Mouse (Mus musculus) midbrain, embryonic 10.5 days (tissue): Measurements from ENCODE around the gene Nmnat3. TPM values are rescaled to one million over a fixed set of nuclear protein-coding genes. Genes with fewer than 3 reads are reported as not detected.
"Not testable (repeated sequence)": the region's sequence is repeated elsewhere in the genome, so short reads cannot be mapped to it uniquely, and the experiment has no call there.

Experiments used
- DNase-seq: peaks from one replicate; pipeline ENCODE4 v3.0.0-alpha.2; 2017; ENCODE audit warnings: low spot score
- H3K27ac ChIP-seq: fragments of 300-500 bp; sonication (generic); replicated peaks from 2 replicates; pipeline ENCODE4 v1.5.1; 2016; ENCODE audit warnings: mild to moderate bottlenecking
- H3K27me3 ChIP-seq: fragments of 300-500 bp; sonication (generic); 2 replicates; pipeline ENCODE4 v1.6.1; 2016; ENCODE audit warnings: low read depth, mild to moderate bottlenecking; ENCODE audit not compliant: poor library complexity, severe bottlenecking
- H3K36me3 ChIP-seq: fragments of 300-500 bp; sonication (generic); 2 replicates; pipeline ENCODE4 v1.6.1; 2016; ENCODE audit warnings: mild to moderate bottlenecking, moderate library complexity
- H3K4me1 ChIP-seq: fragments of 300-500 bp; sonication (generic); 2 replicates; pipeline ENCODE4 v1.6.1; 2016
- H3K4me3 ChIP-seq: fragments of 300-500 bp; sonication (generic); 2 replicates; pipeline ENCODE4 v1.5.1; 2016; ENCODE audit warnings: mild to moderate bottlenecking, moderate library complexity
- H3K9me3 ChIP-seq: fragments of 300-500 bp; sonication (generic); replicated peaks from 2 replicates; pipeline ENCODE4 v1.6.1; 2016; ENCODE audit warnings: mild to moderate bottlenecking
- WGBS: fragments of 180-500 bp; shearing (Covaris S2); methylation state at CpG from one replicate; pipeline ENCODE4 v1.1.7; 2016; 5-methylcytosine and 5-hydroxymethylcytosine counted together
- polyA plus RNA-seq: library from polyadenylated mRNA; unstranded; fragments of >200 nt; fragmentation: Nextera tagmentation; extraction: Ambion mirVana; gene quantifications from 2 replicates; pipeline ENCODE4 v1.2.1, GENCODE M21; 2016

Nmnat3 gene
- 2.6 and 3.4 TPM in 2 replicates for polyA plus RNA-seq

DNA sequence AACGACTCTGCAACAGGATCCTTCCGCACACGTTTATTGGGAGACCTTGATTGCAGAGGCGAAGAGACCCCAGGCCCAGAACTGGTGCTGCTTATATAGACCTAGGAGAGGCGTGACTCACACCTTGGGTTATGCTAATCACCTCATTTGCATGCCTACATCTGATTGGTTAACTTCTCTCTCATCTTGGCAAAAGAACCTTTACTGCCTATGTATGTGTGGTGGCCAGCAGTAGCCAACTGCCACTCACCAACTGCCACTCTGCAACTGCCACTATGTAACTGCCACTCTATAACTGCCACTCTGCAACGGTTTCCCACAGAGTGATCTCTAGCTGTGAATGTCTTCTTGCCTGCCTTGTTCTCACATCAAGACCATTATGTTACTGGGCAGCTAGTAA is at the start of gene Nmnat3:
Gene Nmnat3, plus strand, starts transcription at position 301 of the 400 bp plus-strand sequence.
- DNase-seq = not testable (repeated sequence)

GRCm38 (mm10) chr9:98243481-98243880 is 43.8 kb upstream of the Nmnat3 start:
- Histone ChIP-seq H3K9me3 (no peaks in the 10 kb centered on the region), H3K27ac (no peak overlapping the region), H3K27me3 (no peaks in the 10 kb centered on the region), H3K4me1 (no peaks in the 10 kb centered on the region), H3K4me3 (no peak overlapping the region), H3K36me3 (no peaks in the 10 kb centered on the region)
- WGBS = 96% methylated on average over 2 of the region's 2 CpGs
- DNase-seq = no peak

More for the DNA sequence above, at the start of gene Nmnat3:
- not testable (repeated sequence) for H3K27me3 ChIP-seq, H3K27ac ChIP-seq, H3K4me3 ChIP-seq, H3K9me3 ChIP-seq, H3K36me3 ChIP-seq, H3K4me1 ChIP-seq
- 82% methylated on average over 6 of the region's 6 CpGs for WGBS

- peak; percentile 38 for DNase-seq
- no peak overlapping the region for H3K27ac ChIP-seq
- H3K4me1 ChIP-seq = no peaks in the 10 kb centered on the region
- no peaks in the 10 kb centered on the region for H3K36me3 ChIP-seq
- H3K4me3 ChIP-seq = no peak overlapping the region
- WGBS = 60% methylated on average over 2 of the region's 2 CpGs
- H3K9me3 ChIP-seq = no peaks in the 10 kb centered on the region
- H3K27me3 ChIP-seq = no peaks in the 10 kb centered on the region
Measured at GRCm38 (mm10) chr9:98244223-98244622, 43.0 kb upstream of the Nmnat3 start.

GRCm38 (mm10) chr9:98245226-98245625 is 42.0 kb upstream of the Nmnat3 start:
- H3K9me3 ChIP-seq = no peaks in the 10 kb centered on the region
- no peaks in the 10 kb centered on the region for H3K27me3 ChIP-seq
- no peaks in the 10 kb centered on the region for H3K36me3 ChIP-seq
- H3K4me3 ChIP-seq = no peak overlapping the region
- no peak for DNase-seq
- H3K4me1 ChIP-seq = no peaks in the 10 kb centered on the region
- no peak overlapping the region for H3K27ac ChIP-seq
- 86% methylated on average over 2 of the region's 2 CpGs for WGBS

GRCm38 (mm10) chr9:98246351-98246750 is 40.9 kb upstream of the Nmnat3 start:
- Histone ChIP-seq H3K4me3 (no peak overlapping the region), H3K27ac (no peak overlapping the region), H3K36me3 (no peaks in the 10 kb centered on the region), H3K4me1 (no peaks in the 10 kb centered on the region), H3K9me3 (no peaks in the 10 kb centered on the region), H3K27me3 (no peaks in the 10 kb centered on the region)
- no peak for DNase-seq
- WGBS = 86% methylated on average over 1 of the region's 1 CpGs

- no peaks in the 10 kb centered on the region for H3K27me3 ChIP-seq
- H3K9me3 ChIP-seq = no peaks in the 10 kb centered on the region
- WGBS = 89% methylated on average over 8 of the region's 8 CpGs
- DNase-seq = no peak
- H3K36me3 ChIP-seq = no peaks in the 10 kb centered on the region
- H3K4me1 ChIP-seq = peaks cover 5% of the 10 kb centered on the region
- no peak overlapping the region for H3K4me3 ChIP-seq
- no peak overlapping the region for H3K27ac ChIP-seq
Measured at GRCm38 (mm10) chr9:98260210-98260609, 27.0 kb upstream of the Nmnat3 start.

DNA sequence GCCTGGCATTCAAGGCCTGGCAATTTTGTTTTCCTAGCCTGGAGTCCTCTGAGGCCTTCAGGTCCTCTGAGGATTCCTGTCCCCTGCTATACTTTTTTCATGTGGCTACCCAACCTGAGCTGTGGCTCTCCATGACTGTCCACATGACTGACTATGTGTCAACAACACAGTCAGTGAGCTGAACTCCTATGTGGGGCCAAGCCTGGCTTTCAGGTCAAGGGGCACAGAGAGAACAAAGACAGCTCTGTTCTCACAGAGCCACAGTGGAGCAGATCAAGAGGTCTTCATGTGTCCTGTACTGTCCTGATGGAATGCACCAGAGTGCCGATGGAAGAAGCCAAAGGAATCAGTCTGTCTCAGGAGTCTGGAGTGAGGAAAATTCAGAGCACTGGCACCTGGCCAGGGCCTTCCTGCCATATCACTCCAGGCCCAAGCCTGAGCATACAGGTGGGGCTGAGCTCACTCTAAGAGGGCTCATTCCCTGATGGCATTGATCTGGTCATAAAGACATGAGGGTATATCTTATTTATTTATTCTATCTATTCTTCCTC is 25.7 kb upstream of the Nmnat3 start:
- peaks cover 5% of the 10 kb centered on the region for H3K4me1 ChIP-seq
- no peak overlapping the region for H3K4me3 ChIP-seq
- no peaks in the 10 kb centered on the region for H3K9me3 ChIP-seq
- no peaks in the 10 kb centered on the region for H3K27me3 ChIP-seq
- DNase-seq = no peak
- no peaks in the 10 kb centered on the region for H3K36me3 ChIP-seq
- no peak overlapping the region for H3K27ac ChIP-seq
- 45% methylated on average over 1 of the region's 1 CpGs for WGBS

- Histone ChIP-seq H3K36me3 (no peaks in the 10 kb centered on the region), H3K27me3 (no peaks in the 10 kb centered on the region), H3K9me3 (no peaks in the 10 kb centered on the region), H3K4me1 (peaks cover 5% of the 10 kb centered on the region), H3K4me3 (no peak overlapping the region), H3K27ac (no peak overlapping the region)
- DNase-seq = no peak
- 78% methylated on average over 5 of the region's 5 CpGs for WGBS
Measured at GRCm38 (mm10) chr9:98264916-98265315, 22.3 kb upstream of the Nmnat3 start.

- no peaks in the 10 kb centered on the region for H3K9me3 ChIP-seq
- 53% methylated on average over 5 of the region's 5 CpGs for WGBS
- no peak for DNase-seq
- H3K27me3 ChIP-seq = peaks cover 11% of the 10 kb centered on the region; the same call in 1 of the 2 replicates
- no peak overlapping the region for H3K4me3 ChIP-seq
- H3K27ac ChIP-seq = no peak overlapping the region
- no peaks in the 10 kb centered on the region for H3K36me3 ChIP-seq
- no peaks in the 10 kb centered on the region for H3K4me1 ChIP-seq
Measured at GRCm38 (mm10) chr9:98272734-98273133, 14.5 kb upstream of the Nmnat3 start.

- no peak for DNase-seq
- WGBS = 68% methylated on average over 10 of the region's 10 CpGs
- no peak overlapping the region for H3K4me3 ChIP-seq
- peaks cover 3% of the 10 kb centered on the region for H3K4me1 ChIP-seq
- no peaks in the 10 kb centered on the region for H3K9me3 ChIP-seq
- H3K27me3 ChIP-seq = peaks cover 11% of the 10 kb centered on the region; the same call in 1 of the 2 replicates
- no peak overlapping the region for H3K27ac ChIP-seq
- no peaks in the 10 kb centered on the region for H3K36me3 ChIP-seq
Measured at GRCm38 (mm10) chr9:98275080-98275479, 12.2 kb upstream of the Nmnat3 start.

GRCm38 (mm10) chr9:98280162-98280561 is 7.1 kb upstream of the Nmnat3 start:
- peaks cover 11% of the 10 kb centered on the region; the same call in 1 of the 2 replicates for H3K27me3 ChIP-seq
- DNase-seq = no peak

GRCm38 (mm10) chr9:98285606-98286301 is 1.5 kb upstream of the Nmnat3 start:
- Histone ChIP-seq H3K4me1 (peaks cover 11% of the 10 kb centered on the region), H3K4me3 (no peak overlapping the region), H3K27me3 (no peaks in the 10 kb centered on the region), H3K36me3 (no peaks in the 10 kb centered on the region), H3K9me3 (no peaks in the 10 kb centered on the region), H3K27ac (no peak overlapping the region)
- WGBS = 85% methylated on average over 9 of the region's 9 CpGs
- no peak for DNase-seq

More at GRCm38 (mm10) chr9:98280162-98280561, 7.1 kb upstream of the Nmnat3 start:
- Histone ChIP-seq H3K4me1 (peaks cover 20% of the 10 kb centered on the region), H3K36me3 (no peaks in the 10 kb centered on the region), H3K9me3 (no peaks in the 10 kb centered on the region), H3K27ac (0 out of 2 replicates have a peak overlapping the region, but pooled peaks have one; percentile 4), H3K4me3 (no peak overlapping the region)
- 65% methylated on average over 5 of the region's 5 CpGs for WGBS

GRCm38 (mm10) chr9:98289665-98290064 is 2.4 kb downstream of the Nmnat3 start:
- no peaks in the 10 kb centered on the region for H3K9me3 ChIP-seq
- no peaks in the 10 kb centered on the region for H3K27me3 ChIP-seq
- no peaks in the 10 kb centered on the region for H3K36me3 ChIP-seq
- no peaks in the 10 kb centered on the region for H3K4me1 ChIP-seq
- H3K4me3 ChIP-seq = no peak overlapping the region
- no peak overlapping the region for H3K27ac ChIP-seq
- no peak for DNase-seq
